Mouse (Mus musculus) urinary bladder, postnatal 10 days (tissue): ENCODE results near the gene 2900092C05Rik.

Source experiments
- DNase-seq: peaks from one replicate; pipeline ENCODE4 v3.0.0; 2022; ENCODE audit warnings: low spot score

Gene 2900092C05Rik

DNA sequence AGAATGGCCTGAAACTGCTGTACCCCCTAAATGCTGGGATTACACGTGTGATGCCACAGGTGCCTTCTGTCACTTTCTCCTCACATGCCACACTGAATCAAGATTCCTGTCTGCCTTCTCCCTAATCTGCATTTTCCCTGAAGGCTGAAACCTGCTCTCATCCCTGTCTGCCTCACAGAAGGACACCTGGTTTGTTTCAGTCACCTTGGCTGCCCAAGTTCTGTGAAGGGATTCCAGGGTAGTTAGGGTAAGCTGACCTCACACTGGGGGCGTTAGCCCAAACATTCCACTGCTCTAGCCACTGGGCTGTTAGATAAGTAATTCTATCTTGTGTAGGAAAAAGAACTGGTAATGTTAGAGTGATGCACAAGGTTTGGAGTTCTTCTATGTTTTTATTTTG, at the start of gene 2900092C05Rik:
Gene 2900092C05Rik, plus strand, starts transcription at position 301 of the 400 bp plus-strand sequence.
- no peak for DNase-seq

DNA sequence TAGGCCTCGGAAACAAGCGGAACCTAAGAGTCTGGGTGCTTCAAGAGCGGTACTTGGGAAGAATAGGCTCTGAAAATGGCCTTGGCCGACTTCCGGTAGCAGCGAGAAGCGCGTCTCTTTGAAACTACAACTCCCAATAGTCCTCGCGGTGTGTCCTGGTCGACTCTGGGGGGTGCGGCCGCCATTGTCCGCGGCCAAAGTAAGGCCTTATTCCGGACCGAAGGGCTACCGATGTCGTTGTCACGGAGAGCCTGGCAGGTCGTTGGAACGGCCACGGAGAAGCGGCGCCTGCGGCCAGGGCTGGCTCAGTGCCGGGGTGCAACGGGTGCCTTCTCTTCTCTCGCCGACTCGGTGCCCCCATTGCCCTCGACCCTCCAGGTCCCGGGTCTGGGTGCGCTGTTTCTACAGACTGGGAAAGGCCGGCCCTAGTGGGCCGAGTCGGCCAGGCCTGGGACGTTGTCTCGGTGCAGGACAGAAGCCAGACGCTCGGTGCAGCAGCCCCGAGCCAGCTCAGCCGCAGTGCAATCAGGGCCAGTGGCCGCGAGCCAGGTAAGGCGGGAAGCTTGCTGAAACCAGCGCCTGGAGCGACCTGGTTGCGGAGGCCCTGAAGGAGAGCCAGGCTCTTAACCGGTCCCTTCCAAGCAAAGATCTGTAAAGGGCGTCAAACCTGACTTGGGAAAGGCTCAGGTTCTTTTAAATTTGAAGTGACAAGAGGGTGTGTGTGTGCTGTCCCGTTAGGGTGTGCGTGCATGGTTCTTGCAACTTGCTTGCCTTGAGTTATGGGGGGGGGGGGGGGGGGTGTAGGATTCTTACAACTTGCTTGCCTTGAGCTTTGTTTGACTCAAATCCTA, 33.9 kb upstream of the 2900092C05Rik start, which contains the start of gene Zfp606:
Gene Zfp606, plus strand, starts transcription at position 136 of the 851 bp plus-strand sequence.
- peak; percentile 40 for DNase-seq

DNA sequence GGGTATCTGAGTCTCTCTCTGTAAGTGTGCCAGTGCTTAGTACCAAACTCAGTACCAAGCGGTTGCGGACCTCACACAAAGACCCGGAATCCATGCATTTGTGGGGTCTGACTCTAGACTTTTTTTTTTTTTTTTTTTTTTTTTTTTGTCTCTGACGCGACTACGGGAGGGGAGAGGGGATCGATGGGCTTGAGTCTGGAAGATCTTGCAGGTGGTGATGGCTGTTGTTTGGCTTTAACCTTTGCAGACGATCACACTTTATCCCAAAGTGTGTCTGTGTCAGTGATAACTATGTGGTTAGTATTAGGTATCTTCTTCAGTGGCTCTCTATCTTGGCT, 33.3 kb upstream of the 2900092C05Rik start:
- no peak for DNase-seq

DNA sequence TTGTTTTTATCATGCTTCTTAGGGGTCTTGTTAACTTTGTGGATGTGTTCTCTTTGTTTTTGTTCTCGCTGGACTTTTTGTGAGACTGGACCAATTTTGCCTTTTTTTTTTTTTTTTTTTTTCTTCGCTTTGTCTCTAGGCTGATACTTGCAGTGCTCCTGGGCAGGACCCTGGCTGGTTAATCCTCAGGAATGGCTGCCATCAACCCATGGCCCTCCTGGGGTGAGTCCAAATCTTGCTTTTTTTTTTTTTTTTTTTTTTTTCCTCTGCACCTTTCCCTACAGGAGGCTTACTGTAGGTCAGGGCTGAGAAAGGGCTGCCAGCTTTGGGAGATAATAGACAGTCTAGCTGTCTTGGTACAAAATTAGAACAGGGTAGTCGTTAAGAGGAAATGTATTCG, 32.8 kb upstream of the 2900092C05Rik start:
- no peak for DNase-seq

DNA sequence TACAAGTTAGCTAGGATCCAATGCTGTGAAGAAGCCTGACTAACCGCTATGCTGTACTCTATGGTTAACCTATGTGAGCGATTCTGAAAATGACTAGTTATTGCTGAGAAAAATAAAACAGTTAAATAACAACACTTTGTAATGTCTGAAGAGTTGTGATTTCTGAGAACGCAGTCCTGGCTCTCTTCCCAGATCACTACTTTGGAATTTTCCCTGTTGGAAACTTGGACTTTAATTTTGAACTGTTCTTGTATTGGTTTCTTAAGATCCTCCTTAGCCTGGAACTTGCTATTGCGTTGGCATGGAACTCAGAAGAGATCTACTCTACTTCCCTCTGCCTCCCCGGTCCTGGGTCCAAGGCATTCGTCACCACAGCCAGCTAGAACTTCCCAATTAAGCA, 28.5 kb upstream of the 2900092C05Rik start:
- no peak for DNase-seq

DNA sequence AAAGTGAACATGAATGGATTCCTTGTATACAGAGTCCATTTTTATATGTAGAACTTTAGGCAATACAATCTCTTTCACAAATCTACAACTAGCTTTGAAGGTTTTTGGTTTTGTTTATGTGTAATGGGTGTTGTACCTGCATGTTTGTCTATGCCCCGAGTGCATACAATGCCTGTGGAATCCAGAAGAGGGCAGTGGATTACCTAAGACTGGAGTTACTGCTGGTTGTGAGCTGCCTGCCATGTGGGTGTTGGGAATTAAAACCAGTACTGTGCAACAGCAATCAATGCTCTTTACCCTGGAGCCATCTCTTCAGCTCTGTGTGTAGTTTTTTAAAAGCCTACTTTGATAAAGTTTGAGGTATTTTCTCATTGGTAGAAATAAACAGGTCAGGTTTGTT, 26.4 kb upstream of the 2900092C05Rik start:
- no peak for DNase-seq

DNA sequence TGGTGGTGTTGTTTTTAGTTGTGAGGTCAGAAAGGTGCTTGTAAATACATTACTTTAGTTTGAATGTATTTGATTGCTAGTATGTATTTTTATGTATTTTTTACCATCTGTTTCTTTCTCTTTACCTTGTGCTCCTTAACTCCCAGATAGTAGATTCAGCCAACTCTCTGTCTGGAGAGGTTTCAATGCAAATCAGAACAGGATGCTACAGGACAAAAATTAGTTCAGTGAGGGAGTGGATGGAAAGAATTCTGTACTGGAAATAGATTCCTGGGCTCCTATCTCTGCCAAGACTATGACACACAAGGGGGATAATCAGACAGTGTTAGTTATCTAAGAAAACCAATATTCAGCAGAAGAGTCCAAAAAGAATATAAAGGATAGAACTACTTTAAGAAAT, 25.6 kb upstream of the 2900092C05Rik start:
- DNase-seq, result no peak

DNA sequence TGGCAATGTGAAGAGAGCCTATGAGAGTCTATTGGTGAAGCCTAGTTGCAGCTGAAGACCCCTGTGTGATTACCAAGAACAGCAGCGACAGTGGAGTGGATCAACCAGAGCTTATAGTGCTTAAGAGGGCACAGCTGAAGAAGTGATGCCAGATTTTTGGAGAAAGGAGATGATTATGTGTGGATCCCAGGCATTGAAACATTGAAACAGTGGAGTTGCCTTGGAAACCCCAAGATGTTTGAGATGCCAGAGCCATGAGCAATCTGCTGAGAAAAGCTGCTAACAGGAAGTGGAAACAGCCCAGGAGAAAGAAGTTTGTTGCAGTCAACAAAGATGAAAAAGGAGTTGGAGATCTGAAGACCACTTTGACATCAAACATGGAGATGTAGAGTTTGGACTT, 1.4 kb upstream of the 2900092C05Rik start:
- no peak for DNase-seq
